Comparison of ENCODE assay signal across 11 mouse cellular contexts in the genomic region with DNA sequence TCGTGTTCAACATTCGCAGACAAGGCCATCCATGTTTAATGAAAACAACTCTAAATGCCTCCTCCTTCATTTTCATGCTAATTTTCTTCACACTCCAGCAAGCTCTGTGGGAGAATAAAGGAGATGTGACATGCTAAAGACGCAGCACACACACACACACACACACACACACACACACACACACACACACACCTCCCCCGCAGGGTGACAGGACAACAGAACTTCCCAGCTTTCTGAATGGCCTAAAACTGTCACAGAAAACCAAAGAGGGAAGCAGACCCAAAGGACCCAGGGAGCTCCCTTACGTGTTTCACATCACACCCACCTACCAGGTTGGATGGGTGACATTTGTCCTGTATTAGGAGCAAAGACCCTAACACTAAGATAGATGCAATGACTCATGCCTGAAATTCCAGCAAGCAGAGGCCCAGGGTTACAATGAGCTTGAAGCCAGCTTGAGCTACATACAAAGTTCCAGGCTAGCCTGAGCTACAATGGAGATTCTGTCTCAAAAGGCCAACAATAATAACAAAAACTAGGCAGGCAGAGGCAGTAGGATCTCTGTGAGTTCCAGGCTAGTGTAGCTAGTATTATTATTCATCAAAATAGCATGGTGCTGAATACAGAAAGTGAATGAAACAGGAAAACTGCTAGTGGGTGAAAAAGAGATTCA. TPM values are rescaled to one million over a fixed set of nuclear protein-coding genes. Genes with fewer than 3 reads are reported as not detected.
A peak's percentile ranks its signal among the peaks of the same experiment; 100 is the strongest.
DNase-seq lines count a peak whose midpoint lies in the region; ATAC-seq and TF ChIP-seq lines count a peak whose summit lies in the region.
"Had no signal": no experiment of that assay in that cellular context is flagged by ENCODE, and none has a peak within 500 bp of the region (broad histone marks: within the 10 kb centered on the region; RNA-seq: fewer than 3 reads in every experiment).

No protein-coding gene starts in this region.

- WGBS in heart, embryonic 14.5 days = 78% methylated on average over 5 of the region's 5 CpGs
- WGBS in forebrain, embryonic 12.5 days = 22% methylated on average over 5 of the region's 5 CpGs

- H3K4me3 ChIP-seq in heart, embryonic 14.5 days (ENCODE audit: control insufficient read depth in 1 of 2, insufficient read depth in 1 of 2, low read depth in 1 of 2, low read length in 2 of 2) = no peak overlapping the region
- no peak overlapping the region for H3K4me3 ChIP-seq in CH12.LX (replicated peaks in 1 of 3; ENCODE audit: low read depth in 2 of 3, low read length in 2 of 3, poor library complexity in 1 of 3)
- no peak overlapping the region for H3K4me3 ChIP-seq in forebrain, embryonic 12.5 days (replicated peaks)
- H3K4me3 ChIP-seq: embryonic facial prominence, embryonic 15.5 days had no signal

- in situ Hi-C loops in CH12.LX (cut with MboI; ENCODE audit: low pct_ligation_motif_present, low pct_unique_long_range_greater_than_20kb, low sequenced_read_pairs) = no loop called here

- no peaks in the 10 kb centered on the region for H3K27me3 ChIP-seq in heart, embryonic 14.5 days (ENCODE audit: control insufficient read depth, insufficient read depth, low read length)
- no peaks in the 10 kb centered on the region for H3K27me3 ChIP-seq in CH12.LX (replicated peaks)
- peaks cover 8% of the 10 kb centered on the region; the same call in 1 of the 2 replicates for H3K27me3 ChIP-seq in forebrain, embryonic 12.5 days
- H3K27me3 ChIP-seq: embryonic facial prominence, embryonic 15.5 days; Patski had no signal

- no peaks in the 10 kb centered on the region for H3K36me3 ChIP-seq in heart, embryonic 14.5 days (ENCODE audit: control insufficient read depth, insufficient read depth, low read length)
- peaks cover 0 to 8% of the 10 kb centered on the region in 2 experiments for H3K36me3 ChIP-seq in CH12.LX (replicated peaks in 1 of 2; ENCODE audit: control insufficient read depth in 1 of 2, insufficient read depth in 1 of 2, low read length in 1 of 2)
- H3K36me3 ChIP-seq in forebrain, embryonic 12.5 days (replicated peaks) = no peaks in the 10 kb centered on the region
- H3K36me3 ChIP-seq: embryonic facial prominence, embryonic 15.5 days had no signal

- TF ChIP-seq RAD21 in CH12.LX (IDR thresholded peaks at IDR 0.05; ENCODE audit: low read depth, low read length) = no peak

- no peaks in the 10 kb centered on the region for H3K9me3 ChIP-seq in heart, embryonic 14.5 days (ENCODE audit: control insufficient read depth, low read length)
- H3K9me3 ChIP-seq in CH12.LX (replicated peaks; ENCODE audit: low read length) = no peaks in the 10 kb centered on the region
- no peaks in the 10 kb centered on the region for H3K9me3 ChIP-seq in forebrain, embryonic 12.5 days
- H3K9me3 ChIP-seq: embryonic facial prominence, embryonic 15.5 days had no signal

- dilution Hi-C loops in CH12.LX (cut with MboI; ENCODE audit: extremely low pct_ligation_motif_present, extremely low pct_unique_long_range_greater_than_20kb, low sequenced_read_pairs) = no loop called here

- TF ChIP-seq EP300 in CH12.LX (IDR thresholded peaks at IDR 0.05; ENCODE audit: low read length) = 0 out of 2 replicates have a peak, but pooled peaks have one; percentile 11

- H3K79me2 ChIP-seq in CH12.LX (replicated peaks; ENCODE audit: control insufficient read depth, extremely low read depth, insufficient read depth, poor library complexity, severe bottlenecking) = peaks cover 48% of the 10 kb centered on the region

- H3K27ac ChIP-seq in heart, embryonic 14.5 days (replicated peaks in 1 of 2; ENCODE audit: control insufficient read depth in 1 of 2, insufficient read depth in 1 of 2, low read depth in 2 of 2, low read length in 2 of 2) = no peak overlapping the region; a peak in 1 of 4 replicates
- peak overlapping the region; percentile 79 for H3K27ac ChIP-seq in CH12.LX (ENCODE audit: insufficient read depth, low read depth)
- 0 out of 2 replicates have a peak overlapping the region, but pooled peaks have one; percentile 36 for H3K27ac ChIP-seq in forebrain, embryonic 12.5 days
- H3K27ac ChIP-seq: embryonic facial prominence, embryonic 15.5 days had no signal

- no peak for TF ChIP-seq CTCF in CH12.LX (conservative IDR thresholded peaks at IDR 0.05 in 1 of 2, IDR thresholded peaks at IDR 0.05 in 1 of 2; ENCODE audit: low read depth in 2 of 2, low read length in 2 of 2)

- peak overlapping the region; percentile 38; the same call in 1 of the 2 replicates for H3K9ac ChIP-seq in heart, embryonic 14.5 days (ENCODE audit: low read length)
- peak overlapping the region; percentile 56 for H3K9ac ChIP-seq in CH12.LX (ENCODE audit: insufficient read depth, low read depth)
- no peak overlapping the region for H3K9ac ChIP-seq in forebrain, embryonic 12.5 days
- H3K9ac ChIP-seq: embryonic facial prominence, embryonic 15.5 days had no signal

- peaks cover 54 to 76% of the 10 kb centered on the region in 2 experiments for H3K4me1 ChIP-seq in heart, embryonic 14.5 days (ENCODE audit: control insufficient read depth in 2 of 2, insufficient read depth in 2 of 2, low read length in 2 of 2)
- peaks cover 8 to 60% of the 10 kb centered on the region in 2 experiments for H3K4me1 ChIP-seq in CH12.LX (ENCODE audit: control insufficient read depth in 1 of 2, insufficient read depth in 2 of 2)
- peaks cover 76% of the 10 kb centered on the region for H3K4me1 ChIP-seq in forebrain, embryonic 12.5 days

- H3K4me2 ChIP-seq in heart, embryonic 14.5 days (ENCODE audit: low read length) = no peak overlapping the region
- H3K4me2 ChIP-seq in CH12.LX (ENCODE audit: insufficient read depth, low read depth, poor library complexity, severe bottlenecking) = peak overlapping the region; percentile 97
- 0 out of 2 replicates have a peak overlapping the region, but pooled peaks have one; percentile 2 for H3K4me2 ChIP-seq in forebrain, embryonic 12.5 days
- H3K4me2 ChIP-seq: embryonic facial prominence, embryonic 15.5 days; liver, embryonic 11.5 days had no signal

- no peak for DNase-seq in heart, adult 8-10 months (ENCODE audit: low spot score)
- no peak for DNase-seq in CH12.LX (ENCODE audit: extremely low read depth)
- DNase-seq in induced T-regulatory cell, adult 2 months (ENCODE audit: low read depth) = peak; percentile 13
- DNase-seq in left cerebral cortex, adult 11 months (ENCODE audit: low spot score) = no peak
- no peak for DNase-seq in frontal cortex, postnatal 14 days (ENCODE audit: low spot score in 2 of 2)
- DNase-seq: kidney, adult 18-20 months had no signal

- no peak for TF ChIP-seq POLR2A in CH12.LX (IDR thresholded peaks at IDR 0.05; ENCODE audit: low read depth, low read length)

- no peak for ATAC-seq in heart, embryonic 14.5 days (ENCODE audit: insufficient number of reproducible peaks, insufficient read depth, low FRiP score, low read depth)
- ATAC-seq in forebrain, embryonic 12.5 days (ENCODE audit: low FRiP score) = peak; percentile 31

TF ChIP-seq in CH12.LX, 34 proteins besides CTCF, POLR2A, EP300 and RAD21:
- TF ChIP-seq KAT2A (IDR thresholded peaks at IDR 0.05; ENCODE audit: insufficient replicate concordance, low read length) (no peak), MAFK (IDR thresholded peaks at IDR 0.05; ENCODE audit: insufficient replicate concordance, low read length) (0 out of 2 replicates have a peak, but pooled peaks have one; percentile 12), TCF12 (IDR thresholded peaks at IDR 0.05; ENCODE audit: low read depth, low read length) (peak; percentile 14; the same call in 1 of the 2 replicates), SIN3A (IDR thresholded peaks at IDR 0.05; ENCODE audit: low read length) (peak; percentile 67), USF2 (conservative IDR thresholded peaks at IDR 0.05; ENCODE audit: low read depth, low read length) (no peak), ETS1 (conservative IDR thresholded peaks at IDR 0.05; ENCODE audit: low read depth, low read length) (peak; percentile 25), UBTF (IDR thresholded peaks at IDR 0.05; ENCODE audit: low read depth, low read length) (0 out of 2 replicates have a peak, but pooled peaks have one; percentile 25), CHD1 (IDR thresholded peaks at IDR 0.05; ENCODE audit: low read depth, low read length) (no peak), HCFC1 (IDR thresholded peaks at IDR 0.05; ENCODE audit: low read depth, low read length) (0 out of 2 replicates have a peak, but pooled peaks have one; percentile 19), MXI1 (IDR thresholded peaks at IDR 0.05; ENCODE audit: low read depth, low read length) (peak; percentile 33), GABPA (IDR thresholded peaks at IDR 0.05; ENCODE audit: insufficient replicate concordance, low read depth, low read length) (no peak), MAZ (IDR thresholded peaks at IDR 0.05; ENCODE audit: low read depth, low read length) (0 out of 2 replicates have a peak, but pooled peaks have one; percentile 55), TBP (conservative IDR thresholded peaks at IDR 0.05; ENCODE audit: low read depth, low read length) (no peak), RCOR1 (conservative IDR thresholded peaks at IDR 0.05; ENCODE audit: low read depth, low read length) (0 out of 2 replicates have a peak, but pooled peaks have one; percentile 55)

RNA-seq across cellular contexts. Expression of gene Maml2, which starts 5.5 kb away (rescaled TPM):
- polyA plus RNA-seq in heart, embryonic 14.5 days (2014; fragmentation: Nextera tagmentation; extraction: Ambion mirVana) = 9.8 and 10.5 TPM in 2 replicates
- 1 to 10 TPM; 5.0 to 6.1 (median 5.2) TPM for total RNA-seq in heart, adult 8-10 months (2022)
- total RNA-seq in CH12.LX (2012; rRNA removed) (4.6 and 5.9 TPM in 2 replicates), CH12.LX (2014; rRNA removed) (4.3 and 5.9 TPM in 2 replicates)
- polyA plus RNA-seq in CH12.LX (2012; ENCODE audit: insufficient read length, low read depth) = 5.6 and 9.1 TPM in 2 replicates
- polyA plus RNA-seq in forebrain, embryonic 12.5 days (2016; fragmentation: Nextera tagmentation; extraction: Ambion mirVana) = 10.4 and 11.8 TPM in 2 replicates

RNA-seq across cellular contexts. Expression of gene Ccdc82, which starts 56.5 kb away (rescaled TPM):
- polyA plus RNA-seq in heart, embryonic 14.5 days (2014; fragmentation: Nextera tagmentation; extraction: Ambion mirVana) = 9.1 and 9.5 TPM in 2 replicates
- total RNA-seq in heart, adult 8-10 months (2022) = 10 to 100 TPM in 1 of 4 experiments, 1 to 10 TPM in 3; 7.3 to 10.8 (median 8.6) TPM
- total RNA-seq in CH12.LX (2012; rRNA removed) (8.1 and 9.5 TPM in 2 replicates), CH12.LX (2014; rRNA removed) (11.3 and 14.2 TPM in 2 replicates)
- polyA plus RNA-seq in CH12.LX (2012; ENCODE audit: insufficient read length, low read depth) = 11.9 and 12.6 TPM in 2 replicates
- polyA plus RNA-seq in forebrain, embryonic 12.5 days (2016; fragmentation: Nextera tagmentation; extraction: Ambion mirVana) = 15.4 and 16.0 TPM in 2 replicates

RNA-seq across cellular contexts. Expression of gene Jrkl, which starts 57.6 kb away (rescaled TPM):
- 6.7 and 8.3 TPM in 2 replicates for polyA plus RNA-seq in heart, embryonic 14.5 days (2014; fragmentation: Nextera tagmentation; extraction: Ambion mirVana)
- total RNA-seq in heart, adult 8-10 months (2022) = 1 to 10 TPM; 4.1 to 5.8 (median 5.1) TPM
- 2.3 and 2.4 TPM in 2 replicates for total RNA-seq in CH12.LX (2012; rRNA removed)
- total RNA-seq in CH12.LX (2014; rRNA removed) = 3.7 and 4.2 TPM in 2 replicates
- 2.5 and 3.1 TPM in 2 replicates for polyA plus RNA-seq in CH12.LX (2012; ENCODE audit: insufficient read length, low read depth)
- polyA plus RNA-seq in forebrain, embryonic 12.5 days (2016; fragmentation: Nextera tagmentation; extraction: Ambion mirVana) = 13.7 and 15.4 TPM in 2 replicates

Comparison
In these comparisons a context has a peak if more than half of its experiments do, and no peak if none do; other contexts are left out.
1. H3K27ac ChIP-seq: peak in CH12.LX (single experiment) and forebrain, embryonic 12.5 days (single experiment); none in heart, embryonic 14.5 days (0 of 2).